Mouse (Mus musculus) ES-E14 (cell line): ENCODE results near the gene Jade2. TPM values are rescaled to one million over a fixed set of nuclear protein-coding genes. Genes with fewer than 3 reads are reported as not detected.

Experiments
- DNase-seq: peaks from one replicate; pipeline ENCODE4 v3.0.0-alpha.2; 2013; ENCODE audit warnings: low read depth, low spot score
- H3K27ac ChIP-seq: 2 replicates; pipeline ENCODE4 v1.5.1; 2012; ENCODE audit warnings: low read depth, mild to moderate bottlenecking, low read length, moderate library complexity, mixed read lengths; ENCODE audit not compliant: poor library complexity, insufficient read depth, severe bottlenecking
- H3K36me3 ChIP-seq: 2 replicates; pipeline ENCODE4 v1.6.1; 2012; ENCODE audit warnings: mild to moderate bottlenecking, low read length, moderate library complexity, mixed read lengths; ENCODE audit not compliant: control insufficient read depth, poor library complexity, insufficient read depth, severe bottlenecking
- H3K4me1 ChIP-seq, 2 experiments: fragments of 150-350 bp in 1 of 2; sonication (generic) in 1 of 2; 2 replicates each; pipeline ENCODE4 v1.6.1; 2012; ENCODE audit warnings: low read length in 2 of 2, mild to moderate bottlenecking in 1 of 2, mixed read lengths in 1 of 2; ENCODE audit not compliant: control insufficient read depth in 2 of 2, insufficient read depth in 2 of 2, poor library complexity in 1 of 2
- H3K4me3 ChIP-seq, 2 experiments: fragments of 150-350 bp in 1 of 2; sonication (generic) in 1 of 2; 2 replicates each; pipeline ENCODE4 v1.5.1; 2012; ENCODE audit warnings: low read length in 2 of 2, low read depth in 1 of 2, mild to moderate bottlenecking in 1 of 2, mixed read lengths in 1 of 2; ENCODE audit not compliant: insufficient read depth in 1 of 2, poor library complexity in 1 of 2, severe bottlenecking in 1 of 2
- H3K9ac ChIP-seq: 2 replicates; pipeline ENCODE4 v1.6.1; 2012; ENCODE audit warnings: low read depth, mild to moderate bottlenecking, low read length, mixed read lengths; ENCODE audit not compliant: poor library complexity, insufficient read depth, severe bottlenecking
- H3K9me3 ChIP-seq: fragments of 150-350 bp; sonication (generic); 2 replicates; pipeline ENCODE4 v1.6.1; 2012; ENCODE audit warnings: low read depth, mild to moderate bottlenecking, low read length; ENCODE audit not compliant: control insufficient read depth, insufficient read depth
- CHD2 ChIP-seq: IDR thresholded peaks from 2 replicates; pipeline ENCODE4 v1.6.1; 2014; ENCODE audit warnings: mild to moderate bottlenecking, low read depth, low read length, inconsistent platforms
- HCFC1 ChIP-seq: IDR thresholded peaks from 2 replicates; pipeline ENCODE4 v1.6.1; 2012; ENCODE audit warnings: low read length, inconsistent platforms, borderline replicate concordance; ENCODE audit not compliant: insufficient read depth
- MAFK ChIP-seq: IDR thresholded peaks from 2 replicates; pipeline ENCODE4 v1.6.1; 2014; ENCODE audit warnings: mild to moderate bottlenecking, low read depth, low read length, inconsistent platforms; ENCODE audit not compliant: insufficient read depth
- ZC3H11A ChIP-seq: IDR thresholded peaks from 2 replicates; pipeline ENCODE4 v1.6.1; 2012; ENCODE audit warnings: low read depth, mild to moderate bottlenecking, inconsistent platforms, low read length, borderline replicate concordance
- ZNF384 ChIP-seq: IDR thresholded peaks from 2 replicates; pipeline ENCODE4 v1.6.1; 2012; ENCODE audit warnings: low read depth, low read length, inconsistent platforms
- in situ Hi-C, 2 experiments: fragments of 600-800 bp; cut with MboI; formaldehyde crosslinking; loops; one replicate each; pipeline ENCODE4 v1.15.1; 2025; ENCODE audit warnings: low sequenced_read_pairs in 2 of 2, inconsistent platforms in 1 of 2; ENCODE audit not compliant: unreplicated experiment in 2 of 2
- total RNA-seq: library from RNA; depleted of rRNA; stranded (reverse); fragments of 300-350 nt; gene quantifications from 2 replicates; pipeline ENCODE4 v1.2.3, GENCODE M21; 2012; rRNA removed

Jade2 gene
- total RNA-seq, 1 experiment, result 11.8 TPM

DNA sequence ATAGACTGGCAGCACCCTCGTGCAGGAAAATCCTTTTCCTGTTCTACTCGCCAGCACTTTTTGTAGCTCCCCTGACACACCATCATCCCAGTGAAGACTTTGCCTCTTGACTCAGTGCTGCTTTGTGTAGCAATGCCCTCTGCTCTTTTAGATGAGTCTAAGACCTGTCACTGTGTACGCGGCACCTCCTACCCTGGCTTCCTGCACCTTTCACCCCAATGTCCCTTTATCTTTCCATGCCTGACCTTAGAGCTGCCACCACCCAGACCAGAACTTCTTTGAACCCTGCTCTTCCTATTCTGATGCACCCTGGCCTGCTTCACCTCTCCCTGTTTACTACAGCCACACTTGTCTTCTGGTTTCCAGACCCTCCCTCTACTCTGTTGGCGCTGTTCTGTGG lies 89.2 kb downstream of the Jade2 start:
- no peaks in the 10 kb centered on the region; the same call in 1 of the 2 replicates for H3K36me3 ChIP-seq
- in situ Hi-C loops, result no loop called here
- TF ChIP-seq CHD2 (no peak), ZNF384 (no peak)

DNA sequence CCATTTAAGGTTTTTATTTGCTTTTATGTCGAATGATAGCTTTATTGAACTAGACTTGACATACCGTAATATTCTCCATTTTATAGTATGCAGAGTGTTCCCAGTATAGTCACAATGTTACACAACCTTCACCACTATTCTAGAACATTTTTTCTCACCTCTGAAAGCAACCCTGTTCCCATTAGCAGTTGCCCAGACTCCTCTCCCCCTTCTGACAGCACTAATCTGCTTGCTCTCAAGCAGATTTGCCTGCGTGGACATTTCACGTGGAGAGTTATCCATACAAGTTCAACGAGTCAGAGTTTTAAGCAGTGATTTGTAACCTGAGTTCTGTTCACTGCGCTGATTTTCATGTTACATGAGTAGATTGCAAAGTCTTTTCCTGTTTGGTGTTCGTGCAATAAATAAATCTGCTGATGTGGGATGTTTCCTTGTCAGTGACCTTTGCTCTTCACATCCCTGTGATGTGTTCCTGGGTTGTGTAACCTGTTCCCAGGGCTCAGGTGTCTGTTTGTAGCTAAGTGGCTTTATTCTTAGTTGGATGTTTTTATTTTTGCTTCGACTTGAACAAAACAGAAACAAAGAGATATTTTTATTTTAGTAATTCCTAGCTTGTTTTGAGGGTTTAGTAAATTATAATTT lies 89.8 kb downstream of the Jade2 start:
- no peak for TF ChIP-seq ZC3H11A
- no peak for TF ChIP-seq ZNF384
- TF ChIP-seq MAFK, result no peak
- TF ChIP-seq HCFC1, result no peak
- no peak for TF ChIP-seq CHD2
- H3K4me1 ChIP-seq, result 0 out of 4 replicates have a peak, but pooled peaks cover 0 to 1% of the 10 kb centered on the region in 2 experiments
- no peak overlapping the region for H3K9ac ChIP-seq
- no peak for DNase-seq
- H3K36me3 ChIP-seq, result no peaks in the 10 kb centered on the region; the same call in 1 of the 2 replicates
- no peaks in the 10 kb centered on the region for H3K9me3 ChIP-seq
- no peak overlapping the region for H3K27ac ChIP-seq
- in situ Hi-C loops, result no loop called here
- H3K4me3 ChIP-seq, result no peak overlapping the region

More for the DNA sequence above, 89.2 kb downstream of the Jade2 start:
- Histone ChIP-seq H3K4me1 (0 out of 4 replicates have a peak, but pooled peaks cover 0 to 1% of the 10 kb centered on the region in 2 experiments), H3K9ac (no peak overlapping the region), H3K4me3 (no peak overlapping the region), H3K27ac (no peak overlapping the region), H3K9me3 (no peaks in the 10 kb centered on the region)
- DNase-seq, result no peak

DNA sequence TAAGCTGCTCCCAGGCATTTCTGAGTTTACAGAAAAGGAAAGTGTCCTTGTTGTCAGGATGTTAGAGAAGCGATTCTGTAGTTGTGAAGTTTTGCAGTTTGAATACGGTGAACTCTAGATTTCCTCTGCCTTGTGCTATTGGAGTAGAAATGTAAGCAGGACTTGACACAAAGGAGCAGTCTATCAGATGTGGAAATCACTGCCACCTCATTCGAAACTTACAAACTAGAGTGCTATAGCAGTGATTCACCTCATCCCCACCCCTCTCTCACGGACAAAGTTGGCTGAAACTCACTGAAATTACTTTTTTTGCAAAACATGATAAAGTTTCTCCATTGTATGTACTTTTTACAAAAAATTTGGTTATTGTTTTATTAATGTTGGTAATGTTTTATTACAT lies 92.6 kb downstream of the Jade2 start:
- in situ Hi-C loops, result no loop called here
- no peak overlapping the region for H3K4me3 ChIP-seq

GRCm38 (mm10) chr11:51763955-51764354 lies 93.5 kb downstream of the Jade2 start:
- no peak overlapping the region for H3K27ac ChIP-seq
- in situ Hi-C loops, result no loop called here

More for the DNA sequence above, 92.6 kb downstream of the Jade2 start:
- no peak for DNase-seq
- Histone ChIP-seq H3K9ac (no peak overlapping the region), H3K36me3 (no peaks in the 10 kb centered on the region), H3K4me1 (0 out of 4 replicates have a peak, but pooled peaks cover 0 to 1% of the 10 kb centered on the region in 2 experiments), H3K9me3 (no peaks in the 10 kb centered on the region), H3K27ac (no peak overlapping the region)
- TF ChIP-seq ZNF384, result no peak
- no peak for TF ChIP-seq CHD2
- TF ChIP-seq MAFK, result no peak
- no peak for TF ChIP-seq HCFC1
- no peak for TF ChIP-seq ZC3H11A

More at GRCm38 (mm10) chr11:51763955-51764354, 93.5 kb downstream of the Jade2 start:
- Histone ChIP-seq H3K4me3 (peak overlapping the region; percentile 93 to 99), H3K9ac (peak overlapping the region; percentile 92), H3K36me3 (no peaks in the 10 kb centered on the region), H3K9me3 (no peaks in the 10 kb centered on the region), H3K4me1 (0 out of 4 replicates have a peak, but pooled peaks cover 0 to 1% of the 10 kb centered on the region in 2 experiments)
- DNase-seq, result no peak
- TF ChIP-seq ZNF384, result no peak
- TF ChIP-seq MAFK, result no peak
- TF ChIP-seq ZC3H11A, result no peak

Other genes starting within 250 kb of the Jade2 start
- 452 and 461 TPM in 2 replicates for gene Nhp2, start 237.9 kb downstream of the Jade2 start, total RNA-seq
- 41.1 and 96.5 TPM in 2 replicates for gene Rmnd5b, start 221.8 kb downstream of the Jade2 start, total RNA-seq
- gene N4bp3, start 206.8 kb downstream of the Jade2 start, total RNA-seq, result 23.7 and 43.8 TPM in 2 replicates
- gene D930048N14Rik, start 206.7 kb downstream of the Jade2 start, total RNA-seq, result 4.1 and 12.2 TPM in 2 replicates
- 21.7 and 38.8 TPM in 2 replicates for gene 0610009B22Rik, start 168.8 kb downstream of the Jade2 start, total RNA-seq
- 9.3 and 10.9 TPM in 2 replicates for gene Sec24a, start 94.0 kb downstream of the Jade2 start, total RNA-seq
- gene Sar1b, start 94.0 kb downstream of the Jade2 start, total RNA-seq, result 86.0 and 86.1 TPM in 2 replicates
- gene Cdkn2aipnl, start 110.0 kb upstream of the Jade2 start, total RNA-seq, result 49.4 and 61.7 TPM in 2 replicates
- 47.9 and 58.3 TPM in 2 replicates for gene Ube2b, start 143.1 kb upstream of the Jade2 start, total RNA-seq
- 3.6 and 4.6 TPM in 2 replicates for gene Cdkl3, start 146.6 kb upstream of the Jade2 start, total RNA-seq
- gene Ppp2ca, start 241.0 kb upstream of the Jade2 start, total RNA-seq, result 51.1 and 70.4 TPM in 2 replicates